Mouse (Mus musculus): ENCODE results near the gene Kcnj10.

GRCm38 (mm10) chr1:172329616-172330015, 11.4 kb upstream of the Kcnj10 start:
- no peak for TF ChIP-seq POLR2A (IDR thresholded peaks at IDR 0.05; ENCODE audit: insufficient read depth, low read depth, low read length)
- TF ChIP-seq CTCF (IDR thresholded peaks at IDR 0.05): no peak
- TF ChIP-seq EP300 (IDR thresholded peaks at IDR 0.05; ENCODE audit: insufficient read depth, low read depth, low read length): no peak

Data from heart, adult 2 months (tissue).